Mouse (Mus musculus) Patski (cell line): ENCODE measurements around the gene Lactb. TPM values are rescaled to one million over a fixed set of nuclear protein-coding genes. Genes with fewer than 3 reads are reported as not detected.

Experiments
- ATAC-seq: fragments of 100-300 bp; one replicate; pipeline ENCODE4 v1.8.0; 2021
- CTCF ChIA-PET: fragments of 350-600 bp; sonication (Branson Sonifier 250); formaldehyde crosslinking; loops from one replicate; lab custom pipeline; 2022; ENCODE audit warnings: inconsistent platforms; lab: Charles Lee
- POLR2A ChIA-PET: fragments of 350-600 bp; sonication (Branson Sonifier 250); formaldehyde crosslinking; loops from one replicate; lab custom pipeline; 2022; ENCODE audit warnings: antibody characterized with exemption, inconsistent platforms; lab: Charles Lee
- DNase-seq: peaks from one replicate; pipeline ENCODE4 v3.0.0-alpha.2; 2011; ENCODE audit warnings: low read depth, low spot score
- H3K27me3 ChIP-seq: fragments of 371-371 bp; one replicate; pipeline ENCODE4 v1.5.1; 2021
- CTCF ChIP-seq: fragments of 100-300 bp; IDR thresholded peaks from one replicate; pipeline ENCODE4 v1.5.1; 2021
- in situ Hi-C: fragments of 300-500 bp; cut with MboI; formaldehyde crosslinking; loops from 3 replicates; pipeline ENCODE4 v1.11.1; 2018; ENCODE audit warnings: low pct_unique_long_range_greater_than_20kb, mixed read lengths
- polyA plus RNA-seq: library from polyadenylated mRNA; unstranded; gene quantifications from one replicate; pipeline ENCODE4 v1.2.3, GENCODE M21; 2021

The Lactb gene
- polyA plus RNA-seq, 1 experiment from 2014 or later: 55.2 TPM

DNA sequence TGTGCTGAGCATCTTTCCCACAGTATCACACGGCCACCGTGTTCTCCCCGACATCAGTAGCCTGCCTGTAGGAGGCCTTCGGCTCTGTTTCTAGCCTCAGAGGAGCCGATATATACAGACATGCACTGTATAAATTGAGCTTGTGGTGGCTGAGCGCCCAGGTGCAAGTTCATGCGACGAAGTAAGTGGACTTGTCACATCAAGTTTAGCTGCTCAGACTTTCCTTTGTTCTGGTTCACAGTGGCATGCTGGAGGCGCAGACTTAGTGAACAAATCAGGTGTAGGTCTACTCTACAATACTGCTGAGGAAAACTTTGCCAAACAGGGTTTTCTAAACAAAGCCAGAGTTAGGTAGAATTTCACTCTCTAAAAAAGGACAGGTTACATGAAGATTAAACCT is 69.3 kb downstream of the Lactb start:
- POLR2A ChIA-PET: interaction anchor here (0.5 kb wide), 1 partner anchor 17 kb away, joined by 3 read pairs; no protein-coding TSS in a partner anchor
- ATAC-seq (no peak), DNase-seq (no peak)
- CTCF ChIA-PET: interaction anchor here (0.8 kb wide), 1 partner anchor 24 kb away, joined by 3 read pairs; no protein-coding TSS in a partner anchor
- H3K27me3 ChIP-seq: no peaks in the 10 kb centered on the region
- no peak for TF ChIP-seq CTCF
- in situ Hi-C loops: no loop called here

Other genes starting within 250 kb of the Lactb start
- gene Aph1b, start 180.0 kb downstream of the Lactb start, polyA plus RNA-seq: 10.3 TPM
- 0.08 TPM for gene Gm10647, start 178.4 kb downstream of the Lactb start, polyA plus RNA-seq
- gene Aph1c, start 140.8 kb downstream of the Lactb start, polyA plus RNA-seq: 7.8 TPM
- gene Rab8b, start 55.8 kb downstream of the Lactb start, polyA plus RNA-seq: 21.8 TPM
- 377 TPM for gene Rps27l, start 29.4 kb downstream of the Lactb start, polyA plus RNA-seq
- gene Tpm1, start 73.9 kb upstream of the Lactb start, polyA plus RNA-seq: 2,726 TPM